Mouse (Mus musculus) thymus, postnatal 25 days (tissue): Measurements from ENCODE around the gene Hoxd1.

Experiments
- DNase-seq: peaks from one replicate; pipeline ENCODE4 v3.0.0; 2022

Hoxd1 gene

DNA sequence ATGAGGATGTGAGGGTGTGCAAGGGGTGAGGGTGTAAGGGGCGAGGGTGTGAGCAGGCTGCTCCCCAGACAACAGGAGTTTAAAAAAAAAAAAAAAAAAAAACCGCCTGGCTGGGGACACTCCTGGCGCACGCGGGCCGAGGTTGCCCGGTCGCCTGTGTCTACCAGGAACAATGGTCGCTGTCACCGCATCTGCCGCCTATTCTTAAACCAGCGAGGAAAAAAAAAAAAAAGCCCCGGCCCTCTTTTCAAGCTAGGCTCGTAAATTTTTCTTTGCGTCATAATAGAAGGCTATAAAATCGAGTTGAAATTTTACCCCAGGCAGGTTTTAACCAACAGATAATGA, 29.5 kb upstream of the Hoxd1 start:
- DNase-seq, result no peak

DNA sequence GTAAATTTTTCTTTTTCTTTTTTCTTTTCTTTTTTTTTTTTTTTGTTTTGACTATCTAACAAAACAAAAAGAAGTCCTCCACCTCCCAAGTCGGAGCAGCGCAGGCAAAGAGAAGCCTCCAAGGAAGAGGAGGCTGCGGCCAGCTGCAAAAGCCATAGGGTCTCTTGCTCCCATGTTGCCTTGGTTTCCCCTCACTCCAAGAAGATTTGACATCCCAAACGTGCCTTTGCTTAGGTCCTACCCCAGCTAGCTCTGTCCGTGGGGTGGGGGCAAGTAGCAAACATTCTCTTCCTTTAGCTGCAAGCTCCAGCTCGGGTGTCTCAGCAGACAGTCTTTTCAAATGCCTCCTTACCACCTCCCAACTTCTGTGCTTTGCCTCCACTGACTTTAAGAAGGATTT, 29.0 kb upstream of the Hoxd1 start:
- DNase-seq, result no peak

DNA sequence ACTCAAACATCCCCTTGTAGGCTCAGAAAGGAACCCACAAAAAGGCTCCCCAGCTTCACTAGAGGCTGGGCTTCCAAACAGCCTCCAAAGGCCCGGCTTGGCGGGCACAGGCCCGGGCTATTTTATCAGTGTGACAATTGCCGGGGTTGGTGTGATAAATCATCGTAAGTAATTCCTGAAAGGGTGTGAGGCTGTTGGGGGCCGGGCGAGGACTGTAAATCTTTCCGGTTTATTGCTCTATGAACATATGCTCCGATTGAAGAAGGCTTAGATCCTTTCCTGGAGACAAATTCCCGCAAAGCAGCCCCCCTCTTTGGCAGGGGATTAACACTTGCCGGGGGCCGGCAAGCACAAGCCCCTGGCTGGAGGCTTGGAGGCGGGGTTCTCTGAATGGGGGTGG, 28.3 kb upstream of the Hoxd1 start:
- no peak for DNase-seq

DNA sequence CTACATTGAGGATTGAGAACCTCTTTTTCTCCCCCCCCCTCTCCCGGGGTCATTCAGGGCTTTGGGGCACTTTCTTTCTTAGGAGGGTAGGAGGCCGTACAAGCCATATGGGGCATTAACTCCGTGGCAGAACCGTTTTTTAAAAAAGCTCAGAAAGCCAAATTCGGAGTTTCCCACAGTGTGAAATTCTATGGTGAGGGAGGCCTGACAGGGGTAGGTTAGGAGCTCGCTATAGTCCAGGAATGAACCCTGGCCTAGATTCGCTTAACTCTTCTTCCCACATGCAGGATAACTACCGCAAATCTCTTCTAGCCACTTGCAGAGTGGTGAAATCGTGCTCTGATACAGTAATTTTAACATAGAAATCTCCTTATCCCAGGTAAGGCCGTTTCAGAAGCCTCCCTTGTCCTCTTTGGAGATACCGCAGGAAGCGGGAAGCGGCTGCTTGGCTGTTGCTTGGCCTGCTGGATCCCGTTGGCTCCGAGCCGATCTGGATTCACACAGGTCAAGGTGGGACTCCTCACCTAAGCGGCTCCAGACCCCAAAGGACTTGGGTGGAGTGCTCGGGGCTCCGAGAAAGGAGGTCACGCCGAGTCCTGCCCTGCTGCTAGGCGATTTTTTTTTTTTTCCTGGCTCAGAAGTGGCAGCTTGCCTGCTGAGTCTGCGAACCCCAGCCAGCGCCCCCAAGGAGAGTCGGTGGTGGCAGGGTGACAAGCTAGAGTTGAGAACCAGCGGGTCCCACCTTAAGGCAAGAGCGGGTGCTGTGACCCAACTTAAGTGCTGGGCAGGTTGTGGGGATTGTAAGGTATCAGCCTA, 27.6 kb upstream of the Hoxd1 start:
- no peak for DNase-seq

DNA sequence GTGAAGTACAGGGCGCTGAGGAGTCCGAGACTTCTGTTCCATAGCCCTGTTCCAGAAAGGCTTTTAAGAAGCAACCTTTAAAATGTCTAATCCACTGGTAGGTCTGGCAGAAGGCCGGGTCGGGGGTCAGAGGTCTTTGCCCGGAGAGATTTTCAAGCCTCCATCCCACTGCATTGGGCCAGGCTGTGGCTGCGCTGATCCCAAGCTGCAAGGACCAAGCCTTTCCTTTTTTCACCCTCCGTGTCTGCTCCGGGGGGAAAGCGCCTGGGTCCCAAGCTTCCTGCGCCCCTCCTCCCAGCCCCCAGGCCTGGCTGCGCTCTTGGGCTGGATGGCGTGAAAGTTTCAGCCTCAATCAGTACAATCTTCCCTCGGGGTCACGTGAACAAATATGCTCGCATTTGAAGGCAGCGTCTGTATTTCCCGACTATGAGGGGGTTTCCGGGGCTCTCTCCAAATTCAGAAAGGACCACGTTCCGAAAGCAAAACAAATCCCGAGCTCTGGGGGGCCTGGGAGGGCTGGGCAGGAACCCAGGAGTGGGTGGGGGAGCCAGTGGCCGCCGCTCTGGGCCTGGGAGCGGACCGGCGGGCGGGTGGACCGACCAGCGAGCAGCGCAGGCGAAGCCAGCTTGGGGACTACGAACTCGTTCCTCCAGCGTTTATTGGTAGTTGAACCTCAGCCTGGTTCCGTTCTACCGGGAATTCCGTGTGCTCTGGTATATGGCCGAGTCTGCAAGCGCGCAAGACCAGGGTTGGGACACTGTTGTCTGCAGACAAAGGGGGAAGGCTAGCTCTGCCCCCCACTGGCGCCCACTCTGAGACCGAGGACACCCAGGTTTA, 26.7 kb upstream of the Hoxd1 start:
- no peak for DNase-seq

DNA sequence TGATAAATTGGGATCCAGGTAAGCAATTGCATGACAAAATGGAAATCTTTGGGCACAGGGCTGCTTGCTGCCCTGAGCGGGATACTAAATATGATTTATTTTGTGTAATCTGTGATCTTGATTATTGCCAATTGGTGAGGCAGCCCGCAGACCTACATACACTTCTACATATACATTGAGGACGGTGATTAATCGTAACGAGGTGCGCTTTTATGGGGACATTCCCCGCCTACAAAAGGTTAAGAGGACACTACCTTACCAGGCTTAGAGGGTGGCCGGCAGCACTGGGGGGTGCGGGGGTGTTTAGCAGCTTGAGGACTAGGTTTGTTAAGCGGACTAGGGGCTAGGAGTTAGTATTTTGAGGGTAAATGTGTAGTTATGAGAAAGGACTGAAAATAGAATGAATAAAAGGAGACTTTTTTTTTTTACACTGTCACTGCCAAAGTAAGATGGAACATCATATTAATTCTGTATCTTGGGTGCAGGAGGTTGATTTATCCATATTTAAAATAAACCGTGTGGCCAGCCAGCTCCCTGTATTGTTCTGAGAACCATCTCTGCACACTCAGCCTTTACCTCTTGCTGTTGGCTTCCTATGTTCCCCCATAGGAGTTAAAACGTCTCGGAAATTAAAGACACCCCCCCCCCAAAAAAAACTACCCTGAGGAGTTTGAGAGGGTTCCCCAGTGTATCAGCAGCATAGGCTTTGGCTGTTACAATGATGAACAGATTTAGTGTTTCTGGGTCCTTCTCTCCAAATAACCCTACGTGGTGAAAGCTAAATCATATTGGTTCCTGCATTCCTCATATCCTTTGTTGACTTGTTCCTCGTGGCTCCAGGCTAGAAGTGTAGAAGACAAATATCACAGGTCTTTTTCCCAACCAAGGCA, 25.8 kb upstream of the Hoxd1 start:
- DNase-seq, result no peak

DNA sequence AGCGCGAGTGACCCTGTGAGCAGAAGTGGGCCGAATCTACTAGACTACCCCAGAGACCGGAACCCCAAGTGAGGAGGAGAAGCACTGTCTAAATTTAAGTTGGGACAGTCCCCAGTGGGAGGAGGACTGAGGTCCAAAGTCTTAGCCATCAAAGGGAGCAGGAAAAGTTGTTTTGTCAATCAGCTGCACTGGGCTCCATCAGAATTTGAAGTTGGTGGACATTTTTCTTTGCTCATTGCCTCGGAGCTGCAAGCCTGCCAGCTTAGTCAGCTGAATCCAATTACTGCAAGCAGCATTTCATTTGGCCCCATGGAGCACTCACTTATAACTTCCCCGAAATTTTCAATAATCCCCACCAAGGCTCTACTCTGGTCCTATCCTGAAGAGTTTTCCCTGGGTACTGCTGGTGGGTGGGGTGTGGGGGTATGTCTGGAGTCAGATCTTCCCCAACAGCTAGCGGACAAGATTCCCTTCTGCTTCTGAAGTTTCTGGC, 25.2 kb upstream of the Hoxd1 start:
- DNase-seq, result no peak

DNA sequence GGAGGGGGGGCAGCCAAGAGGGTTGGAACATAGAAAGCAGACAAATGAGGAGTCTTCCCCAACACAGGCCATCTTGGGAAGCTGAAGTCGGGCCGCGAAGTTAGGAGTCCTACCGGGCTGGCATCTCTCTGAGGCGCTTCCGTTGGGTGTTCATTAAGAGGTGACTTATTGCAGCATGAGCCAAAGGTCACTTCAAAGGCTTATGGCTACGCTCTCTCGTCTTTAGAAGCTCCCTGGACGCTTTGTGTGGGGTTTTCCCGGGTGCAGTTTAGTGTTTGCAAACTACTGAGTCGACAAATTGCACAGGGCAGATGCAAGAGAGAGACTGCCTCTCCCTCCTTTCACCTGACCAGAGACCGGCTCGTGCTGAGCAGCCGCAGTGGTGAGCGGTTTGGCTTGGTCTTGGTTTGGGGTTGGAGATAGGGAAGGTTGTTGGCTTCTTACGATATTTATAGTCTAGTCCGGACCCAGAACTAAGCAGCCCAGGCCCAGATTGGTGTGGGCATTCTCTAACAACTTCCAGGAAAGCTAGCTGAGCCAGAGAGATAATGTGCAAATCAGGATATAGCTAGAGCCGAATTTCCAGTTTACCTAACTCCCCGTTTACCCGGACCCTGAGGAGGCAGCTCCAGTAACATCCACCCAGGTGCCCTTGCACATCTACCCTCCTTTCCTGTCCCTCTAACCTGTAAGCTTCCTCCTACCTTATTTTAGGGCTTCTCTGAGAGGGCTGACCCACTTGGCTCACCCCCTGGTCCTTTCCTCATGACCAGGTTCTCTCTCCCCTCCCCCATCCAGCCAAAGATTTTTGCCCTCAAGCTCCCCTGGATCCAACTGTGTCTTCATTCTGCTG, 23.9 kb upstream of the Hoxd1 start:
- no peak for DNase-seq

DNA sequence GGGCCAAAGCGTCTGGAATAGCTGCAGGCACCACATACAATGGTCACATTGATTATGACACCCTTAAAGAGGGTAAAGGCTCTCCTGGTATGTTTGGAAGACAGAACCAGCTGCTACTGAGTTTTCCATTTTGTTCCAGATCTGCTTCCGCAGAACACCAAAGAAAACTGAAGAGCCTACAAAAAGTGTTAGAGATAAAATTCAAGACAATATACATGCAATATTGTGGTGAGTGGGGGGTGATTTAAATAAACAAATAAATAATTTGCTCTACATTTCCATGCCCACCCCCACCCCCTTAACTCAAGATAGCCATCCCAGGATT, 23.3 kb upstream of the Hoxd1 start:
- no peak for DNase-seq

DNA sequence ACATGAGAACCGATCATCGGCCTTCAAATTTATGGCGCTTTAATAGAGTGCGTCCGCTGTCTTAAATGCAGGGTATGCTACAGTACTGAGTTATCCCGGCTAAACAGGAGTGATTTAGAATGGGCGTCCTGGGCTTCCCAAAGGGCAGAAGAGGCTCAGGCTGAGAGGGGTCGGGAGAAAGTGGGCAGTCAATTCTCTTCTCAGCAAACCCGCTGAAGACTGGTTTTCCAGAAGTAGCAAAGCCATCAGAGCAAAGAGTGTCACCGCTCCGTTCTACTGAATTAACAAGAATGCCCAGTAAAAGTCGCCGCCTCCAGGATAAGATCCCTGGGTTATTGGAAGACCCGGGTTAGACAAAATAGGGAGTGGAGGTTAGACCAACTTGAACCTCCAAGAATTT, 22.9 kb upstream of the Hoxd1 start:
- DNase-seq, result no peak

DNA sequence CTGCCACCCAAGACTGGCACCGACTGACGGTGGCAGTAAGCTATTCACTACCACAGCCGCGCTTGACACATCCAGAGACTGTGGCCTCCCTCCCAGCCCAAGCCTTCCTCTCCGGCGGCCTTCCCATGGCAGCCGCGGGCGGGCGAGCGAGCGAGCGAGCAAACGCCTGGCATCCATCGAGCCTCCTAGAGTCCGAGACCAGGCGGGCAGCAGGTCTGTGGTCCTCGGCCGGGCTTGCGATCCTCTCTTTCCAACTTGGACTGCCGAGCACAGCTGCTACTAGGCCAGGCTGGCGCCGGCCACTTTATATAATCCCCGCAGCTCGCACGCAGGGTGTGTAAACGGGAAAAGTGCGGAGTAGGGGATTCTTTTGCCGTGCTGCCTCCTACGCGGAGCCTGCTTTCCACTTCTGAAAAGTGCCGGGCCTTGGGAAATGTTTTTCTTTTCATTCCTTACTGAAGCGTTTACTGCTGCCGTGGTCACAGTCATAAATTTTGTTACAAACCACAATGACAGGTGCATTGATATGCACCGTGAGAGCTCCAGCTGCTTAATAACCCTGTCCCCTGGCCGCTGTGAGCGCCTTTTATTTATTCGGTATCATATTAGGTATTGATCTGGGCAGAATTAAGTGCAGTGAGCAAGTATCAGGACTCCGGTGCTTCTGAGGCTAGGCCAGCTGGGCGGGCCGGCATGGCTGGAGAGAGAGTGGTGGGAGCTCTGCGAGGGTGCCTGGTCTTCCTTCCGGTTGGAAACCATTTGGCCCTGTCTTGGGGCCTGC, 22.3 kb upstream of the Hoxd1 start:
- DNase-seq, result no peak

DNA sequence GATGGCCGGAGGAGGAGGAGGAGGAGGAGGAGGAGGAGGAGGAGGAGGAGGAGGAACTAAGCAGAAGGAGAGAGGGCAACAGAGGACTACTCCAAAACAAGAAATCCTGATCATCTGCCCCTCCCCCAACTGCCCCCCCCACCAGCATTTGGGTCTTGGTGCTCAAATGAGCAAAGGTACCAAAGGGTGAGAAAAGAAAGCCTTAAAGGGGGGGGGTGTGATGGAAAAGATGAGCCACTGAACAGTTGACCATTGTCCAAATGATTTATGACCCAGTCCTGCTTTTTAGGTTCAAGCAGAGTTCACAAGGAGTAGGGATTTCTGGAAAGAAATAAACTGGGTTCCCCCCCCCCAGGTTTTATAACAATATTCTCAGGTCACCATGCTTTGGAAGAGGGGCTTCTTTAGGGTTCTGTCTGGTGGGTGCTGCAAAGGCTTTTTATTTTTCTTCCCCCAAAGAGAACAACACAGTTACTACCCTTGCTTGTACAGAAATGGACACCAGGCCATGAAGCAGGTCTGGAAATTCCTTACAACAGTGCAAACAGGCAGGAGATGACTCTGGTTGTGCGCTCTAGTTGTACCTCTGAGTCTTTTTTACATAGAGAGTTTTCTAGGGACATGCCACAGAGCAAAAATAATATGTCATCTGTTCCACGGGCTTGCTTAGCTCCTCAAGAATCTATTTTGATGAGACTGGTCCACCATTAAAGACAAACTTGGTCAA, 21.4 kb upstream of the Hoxd1 start:
- no peak for DNase-seq

DNA sequence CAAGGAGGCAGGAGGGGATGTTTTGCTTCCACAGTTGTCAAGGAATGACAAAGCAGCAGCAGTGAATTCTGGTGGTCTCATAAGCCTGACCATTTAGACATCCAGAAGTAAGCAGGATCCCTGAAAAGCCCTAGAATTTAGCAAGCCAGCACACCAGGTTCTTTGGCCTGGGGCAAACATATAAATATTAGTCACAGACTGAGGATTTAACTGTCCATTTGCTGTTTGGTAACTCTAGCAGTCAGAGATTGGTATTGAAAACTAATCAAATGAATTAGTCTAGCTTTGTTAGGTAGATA, 20.9 kb upstream of the Hoxd1 start:
- DNase-seq, result no peak

DNA sequence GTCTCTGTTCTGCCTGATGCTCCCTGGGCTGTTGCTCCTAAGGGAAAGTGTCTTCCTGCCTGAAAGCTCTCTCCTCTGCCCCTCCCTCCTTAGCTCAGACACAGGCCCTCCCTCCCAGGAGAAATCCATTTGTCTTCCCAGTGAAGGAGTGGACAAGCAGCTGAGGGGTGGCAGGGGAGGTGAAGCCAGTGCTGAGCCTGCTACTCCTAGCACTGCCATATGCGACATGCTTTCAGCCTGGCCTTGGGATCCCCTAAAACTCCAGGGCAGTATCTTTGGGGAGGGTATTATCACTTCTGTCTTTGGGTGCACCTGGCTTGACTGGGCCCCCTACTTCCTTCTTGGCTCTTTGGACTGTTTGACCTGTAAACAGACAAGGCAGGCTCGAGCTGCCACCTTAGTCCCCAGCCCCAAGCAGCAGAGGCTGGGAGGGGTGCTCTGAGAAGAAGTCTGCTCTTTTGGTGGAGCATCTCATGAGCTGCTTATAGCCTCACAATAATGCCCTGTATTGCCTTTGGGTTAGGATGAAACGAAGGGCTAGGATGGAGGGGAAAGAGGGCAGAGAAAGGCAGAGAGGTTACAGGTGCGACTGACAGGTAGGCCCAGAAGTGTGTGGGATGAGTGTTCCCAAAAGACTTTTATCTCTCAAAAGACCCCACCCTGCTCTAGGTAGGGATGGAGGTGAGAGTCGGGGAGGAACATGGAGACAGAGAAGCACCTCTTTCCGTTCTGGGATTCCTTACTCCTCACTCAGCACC, 17.1 kb upstream of the Hoxd1 start:
- no peak for DNase-seq

DNA sequence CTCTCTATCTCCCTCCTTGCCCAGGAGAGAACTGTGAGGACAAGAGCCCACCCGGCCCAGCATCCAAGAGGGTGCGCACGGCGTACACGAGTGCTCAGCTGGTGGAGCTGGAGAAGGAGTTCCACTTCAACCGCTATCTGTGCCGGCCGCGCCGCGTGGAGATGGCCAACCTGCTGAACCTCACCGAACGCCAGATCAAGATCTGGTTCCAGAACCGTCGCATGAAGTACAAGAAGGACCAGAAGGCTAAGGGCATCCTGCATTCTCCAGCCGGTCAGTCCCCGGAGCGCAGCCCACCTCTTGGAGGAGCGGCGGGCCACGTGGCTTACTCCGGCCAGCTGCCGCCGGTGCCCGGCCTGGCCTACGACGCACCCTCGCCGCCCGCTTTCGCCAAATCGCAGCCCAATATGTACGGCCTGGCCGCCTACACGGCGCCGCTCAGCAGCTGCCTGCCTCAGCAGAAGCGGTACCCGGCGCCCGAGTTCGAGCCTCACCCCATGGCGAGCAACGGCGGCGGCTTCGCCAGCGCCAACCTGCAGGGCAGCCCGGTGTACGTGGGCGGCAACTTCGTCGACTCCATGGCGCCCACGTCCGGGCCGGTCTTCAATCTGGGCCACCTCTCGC, 16.4 kb upstream of the Hoxd1 start:
- no peak for DNase-seq

DNA sequence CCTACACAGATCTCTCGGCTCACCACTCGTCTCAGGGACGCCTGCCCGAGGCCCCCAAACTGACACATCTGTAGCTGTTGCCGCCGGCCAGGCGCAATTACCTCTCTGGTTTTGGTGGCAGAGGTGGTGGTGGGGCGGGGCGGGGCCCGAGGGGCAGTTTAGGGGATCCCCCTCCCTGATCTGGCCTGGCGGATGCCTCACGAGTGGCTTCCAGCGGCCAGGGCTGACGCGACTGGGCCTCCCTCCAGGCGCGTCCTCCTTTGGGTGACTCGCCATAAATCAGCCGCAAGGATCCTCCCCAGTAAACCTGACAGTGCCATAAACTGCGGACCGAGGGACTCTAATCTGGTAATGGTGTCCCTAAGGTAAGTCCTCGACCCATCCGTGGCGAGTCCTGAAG, 15.8 kb upstream of the Hoxd1 start:
- no peak for DNase-seq

DNA sequence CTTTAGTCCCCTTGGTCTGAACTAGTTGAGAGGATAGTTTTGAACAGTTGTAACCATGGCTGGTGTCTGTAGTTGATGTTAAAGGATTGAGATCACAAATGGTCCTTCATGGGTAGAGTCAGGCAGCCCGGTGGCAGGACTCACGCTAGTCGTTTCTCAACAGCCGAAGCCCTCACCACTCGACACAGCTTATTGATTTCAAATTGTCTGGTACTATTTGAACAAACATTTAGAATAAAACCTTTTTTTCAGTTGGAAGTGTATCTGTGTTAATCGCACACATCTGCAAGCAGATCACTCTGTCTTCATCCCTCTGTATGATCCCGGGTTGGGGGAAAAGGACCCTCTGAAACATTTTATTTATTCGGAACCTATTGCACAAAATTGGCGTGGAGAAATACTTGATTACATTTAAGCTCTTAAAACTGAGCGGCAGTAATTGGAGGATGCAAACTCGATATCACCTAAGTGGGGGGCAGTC, 15.1 kb upstream of the Hoxd1 start:
- no peak for DNase-seq

DNA sequence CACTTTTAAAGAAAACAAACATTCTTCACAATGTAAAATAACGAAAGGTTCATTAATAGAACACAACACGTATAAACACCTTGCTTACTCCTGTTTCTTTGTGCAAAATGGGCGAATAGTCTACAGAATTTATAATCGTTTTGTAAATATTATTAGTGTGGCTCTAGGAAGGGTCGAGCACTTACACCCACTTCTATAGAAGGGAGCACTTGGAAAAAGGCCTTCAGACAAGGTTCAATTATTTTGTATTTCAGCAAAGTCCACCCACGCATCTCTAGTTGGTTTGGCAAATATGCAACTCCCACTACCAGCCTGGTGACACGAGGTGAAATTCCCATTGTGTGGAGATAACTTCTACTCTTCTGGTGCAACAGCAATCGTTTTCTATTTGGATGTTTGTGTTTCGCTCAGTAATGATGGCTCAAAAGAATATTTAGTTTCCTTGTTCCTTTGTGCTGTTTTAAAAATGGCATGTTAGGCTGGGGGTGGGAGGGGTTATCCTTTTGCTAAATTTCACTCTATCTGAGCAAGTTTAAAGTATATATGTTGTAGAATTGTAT, 14.3 kb upstream of the Hoxd1 start:
- DNase-seq, result no peak
